Mouse (Mus musculus): Measurements from ENCODE around the gene Tnni2. TPM values are rescaled to one million over a fixed set of nuclear protein-coding genes. Genes with fewer than 3 reads are reported as not detected.

Tnni2 gene
- polyA plus RNA-seq, 1 experiment: 51.8 TPM

- WGBS: 90% methylated on average over 2 of the region's 2 CpGs
- Histone ChIP-seq H3K4me3 (replicated peaks; ENCODE audit: control insufficient read depth, low read depth, low read length) (no peak overlapping the region), H3K4me1 (ENCODE audit: control insufficient read depth, insufficient read depth, low read length) (peaks cover 5% of the 10 kb centered on the region; the same call in 1 of the 2 replicates), H3K27ac (ENCODE audit: control insufficient read depth, insufficient read depth, low read depth, low read length, poor library complexity) (no peak overlapping the region)
- no peak for TF ChIP-seq CTCF (IDR thresholded peaks at IDR 0.05; ENCODE audit: control insufficient read depth, insufficient read depth, low read length)
- no peak for TF ChIP-seq POLR2A (IDR thresholded peaks at IDR 0.05; ENCODE audit: borderline replicate concordance, control insufficient read depth, low read depth, low read length)
Observed at GRCm38 (mm10) chr7:142418027-142418426, 23.6 kb upstream of the Tnni2 start.

GRCm38 (mm10) chr7:142418679-142419078 lies 22.9 kb upstream of the Tnni2 start:
- H3K4me1 ChIP-seq (ENCODE audit: control insufficient read depth, insufficient read depth, low read length): peaks cover 5% of the 10 kb centered on the region; the same call in 1 of the 2 replicates
- no peak overlapping the region for H3K27ac ChIP-seq (ENCODE audit: control insufficient read depth, insufficient read depth, low read depth, low read length, poor library complexity)

GRCm38 (mm10) chr7:142419887-142420286 lies 21.7 kb upstream of the Tnni2 start:
- Histone ChIP-seq H3K4me3 (replicated peaks; ENCODE audit: control insufficient read depth, low read depth, low read length) (peak overlapping the region; percentile 17), H3K27ac (ENCODE audit: control insufficient read depth, insufficient read depth, low read depth, low read length, poor library complexity) (peak overlapping the region; percentile 56; the same call in 1 of the 2 replicates), H3K4me1 (ENCODE audit: control insufficient read depth, insufficient read depth, low read length) (peaks cover 5% of the 10 kb centered on the region; the same call in 1 of the 2 replicates)
- 22% methylated on average over 5 of the region's 5 CpGs for WGBS
- TF ChIP-seq CTCF (IDR thresholded peaks at IDR 0.05; ENCODE audit: control insufficient read depth, insufficient read depth, low read length): no peak
- TF ChIP-seq POLR2A (IDR thresholded peaks at IDR 0.05; ENCODE audit: borderline replicate concordance, control insufficient read depth, low read depth, low read length): no peak

More at GRCm38 (mm10) chr7:142418679-142419078, 22.9 kb upstream of the Tnni2 start:
- H3K4me3 ChIP-seq (replicated peaks; ENCODE audit: control insufficient read depth, low read depth, low read length): no peak overlapping the region
- TF ChIP-seq CTCF (IDR thresholded peaks at IDR 0.05; ENCODE audit: control insufficient read depth, insufficient read depth, low read length): peak; percentile 34; the same call in 1 of the 2 replicates
- TF ChIP-seq POLR2A (IDR thresholded peaks at IDR 0.05; ENCODE audit: borderline replicate concordance, control insufficient read depth, low read depth, low read length): no peak
- WGBS: 74% methylated on average over 8 of the region's 8 CpGs

- Histone ChIP-seq H3K27ac (ENCODE audit: control insufficient read depth, insufficient read depth, low read depth, low read length, poor library complexity) (peak overlapping the region; percentile 46; the same call in 1 of the 2 replicates), H3K4me1 (ENCODE audit: control insufficient read depth, insufficient read depth, low read length) (peaks cover 5% of the 10 kb centered on the region; the same call in 1 of the 2 replicates), H3K4me3 (replicated peaks; ENCODE audit: control insufficient read depth, low read depth, low read length) (no peak overlapping the region)
- TF ChIP-seq POLR2A (IDR thresholded peaks at IDR 0.05; ENCODE audit: borderline replicate concordance, control insufficient read depth, low read depth, low read length) (no peak), CTCF (IDR thresholded peaks at IDR 0.05; ENCODE audit: control insufficient read depth, insufficient read depth, low read length) (no peak)
- 52% methylated on average over 2 of the region's 2 CpGs for WGBS
Observed at GRCm38 (mm10) chr7:142421826-142422225, 19.8 kb upstream of the Tnni2 start.

GRCm38 (mm10) chr7:142425641-142426213 lies 15.9 kb upstream of the Tnni2 start:
- WGBS: 71% methylated on average over 11 of the region's 11 CpGs
- TF ChIP-seq POLR2A (IDR thresholded peaks at IDR 0.05; ENCODE audit: borderline replicate concordance, control insufficient read depth, low read depth, low read length) (no peak), CTCF (IDR thresholded peaks at IDR 0.05; ENCODE audit: control insufficient read depth, insufficient read depth, low read length) (peak; percentile 58)
- Histone ChIP-seq H3K27ac (ENCODE audit: control insufficient read depth, insufficient read depth, low read depth, low read length, poor library complexity) (no peak overlapping the region), H3K4me3 (replicated peaks; ENCODE audit: control insufficient read depth, low read depth, low read length) (no peak overlapping the region), H3K4me1 (ENCODE audit: control insufficient read depth, insufficient read depth, low read length) (peaks cover 3% of the 10 kb centered on the region; the same call in 1 of the 2 replicates)

- Histone ChIP-seq H3K4me3 (replicated peaks; ENCODE audit: control insufficient read depth, low read depth, low read length) (no peak overlapping the region), H3K27ac (ENCODE audit: control insufficient read depth, insufficient read depth, low read depth, low read length, poor library complexity) (no peak overlapping the region), H3K4me1 (ENCODE audit: control insufficient read depth, insufficient read depth, low read length) (no peaks in the 10 kb centered on the region; the same call in 1 of the 2 replicates)
- WGBS: 37% methylated on average over 7 of the region's 7 CpGs
- TF ChIP-seq POLR2A (IDR thresholded peaks at IDR 0.05; ENCODE audit: borderline replicate concordance, control insufficient read depth, low read depth, low read length): no peak
- TF ChIP-seq CTCF (IDR thresholded peaks at IDR 0.05; ENCODE audit: control insufficient read depth, insufficient read depth, low read length): peak; percentile 37; the same call in 1 of the 2 replicates
Observed at GRCm38 (mm10) chr7:142428213-142428612, 13.4 kb upstream of the Tnni2 start.

- TF ChIP-seq POLR2A (IDR thresholded peaks at IDR 0.05; ENCODE audit: borderline replicate concordance, control insufficient read depth, low read depth, low read length): no peak
- no peak for TF ChIP-seq CTCF (IDR thresholded peaks at IDR 0.05; ENCODE audit: control insufficient read depth, insufficient read depth, low read length)
- no peak overlapping the region for H3K27ac ChIP-seq (ENCODE audit: control insufficient read depth, insufficient read depth, low read depth, low read length, poor library complexity)
- no peak overlapping the region for H3K4me3 ChIP-seq (replicated peaks; ENCODE audit: control insufficient read depth, low read depth, low read length)
- 41% methylated on average over 12 of the region's 12 CpGs for WGBS
- H3K4me1 ChIP-seq (ENCODE audit: control insufficient read depth, insufficient read depth, low read length): no peaks in the 10 kb centered on the region
Observed at GRCm38 (mm10) chr7:142430160-142430678, 11.4 kb upstream of the Tnni2 start.

- Histone ChIP-seq H3K4me3 (replicated peaks; ENCODE audit: control insufficient read depth, low read depth, low read length) (no peak overlapping the region), H3K27ac (ENCODE audit: control insufficient read depth, insufficient read depth, low read depth, low read length, poor library complexity) (no peak overlapping the region), H3K4me1 (ENCODE audit: control insufficient read depth, insufficient read depth, low read length) (no peaks in the 10 kb centered on the region)
- 92% methylated on average over 14 of the region's 14 CpGs for WGBS
- TF ChIP-seq POLR2A (IDR thresholded peaks at IDR 0.05; ENCODE audit: borderline replicate concordance, control insufficient read depth, low read depth, low read length) (no peak), CTCF (IDR thresholded peaks at IDR 0.05; ENCODE audit: control insufficient read depth, insufficient read depth, low read length) (no peak)
Observed at GRCm38 (mm10) chr7:142431106-142431505, 10.5 kb upstream of the Tnni2 start.
